ENCODE assay signal across 21 mouse cellular contexts in the genomic region with DNA sequence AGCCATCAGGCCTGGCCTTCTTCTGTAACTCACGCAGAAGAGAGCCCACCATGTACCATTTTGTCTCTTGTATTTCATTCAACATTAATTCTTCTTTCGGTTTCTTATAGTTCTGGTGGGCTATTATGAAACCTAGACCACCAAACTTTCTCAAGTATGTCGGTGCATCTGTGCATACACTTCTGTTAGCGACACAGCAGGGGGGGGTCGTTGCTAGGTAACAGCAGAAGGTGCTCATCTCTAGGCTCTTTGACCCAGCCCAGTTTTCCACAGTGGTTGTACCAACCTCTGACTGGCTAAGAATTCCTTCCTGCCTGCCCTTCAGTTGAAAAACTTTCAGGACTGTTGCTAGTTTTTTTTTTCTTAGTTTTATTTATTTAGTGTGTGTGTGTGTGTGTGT. TPM values are rescaled to one million over a fixed set of nuclear protein-coding genes. Genes with fewer than 3 reads are reported as not detected.
A peak's percentile ranks its signal among the peaks of the same experiment; 100 is the strongest.
DNase-seq lines count a peak whose midpoint lies in the region; ATAC-seq and TF ChIP-seq lines count a peak whose summit lies in the region.
"Had no signal": no experiment of that assay in that cellular context is flagged by ENCODE, and none has a peak within 500 bp of the region (broad histone marks: within the 10 kb centered on the region; RNA-seq: fewer than 3 reads in every experiment).

No protein-coding gene starts in this region.

- no peak overlapping the region for H3K9ac ChIP-seq in hindbrain, postnatal 0 days (replicated peaks; ENCODE audit: low read length)
- H3K9ac ChIP-seq: embryonic facial prominence, embryonic 15.5 days; heart, embryonic 12.5 days; hindbrain, embryonic 14.5 days had no signal

- H3K4me3 ChIP-seq in hindbrain, embryonic 10.5 days = no peak overlapping the region
- no peak overlapping the region for H3K4me3 ChIP-seq in hindbrain, postnatal 0 days (ENCODE audit: low read length)
- peak overlapping the region; percentile 21 for H3K4me3 ChIP-seq in testis, adult 2 months (ENCODE audit: control insufficient read depth, low read depth, low read length)
- H3K4me3 ChIP-seq: embryonic facial prominence, embryonic 15.5 days; erythroblast, embryonic 14.5 days; heart, embryonic 12.5 days had no signal

- no peaks in the 10 kb centered on the region for H3K9me3 ChIP-seq in hindbrain, embryonic 10.5 days
- H3K9me3 ChIP-seq in hindbrain, postnatal 0 days (ENCODE audit: low read length) = no peaks in the 10 kb centered on the region
- H3K9me3 ChIP-seq: embryonic facial prominence, embryonic 15.5 days; heart, embryonic 12.5 days had no signal

- H3K4me2 ChIP-seq in hindbrain, postnatal 0 days (ENCODE audit: low read depth, low read length) = no peak overlapping the region
- H3K4me2 ChIP-seq: embryonic facial prominence, embryonic 15.5 days; heart, embryonic 12.5 days; hindbrain, embryonic 14.5 days had no signal

- peak; percentile 48 for DNase-seq in hindbrain, embryonic 10.5 days (ENCODE audit: low spot score)
- DNase-seq in hindbrain, postnatal 0 days (ENCODE audit: low spot score) = no peak
- no peak for DNase-seq in testis, postnatal 10 days (ENCODE audit: low spot score)
- DNase-seq in ZHBTc4 (ENCODE audit: low read depth, low spot score) = peak; percentile 82
- peak; percentile 36 for DNase-seq in retina, postnatal 1 day
- DNase-seq: adrenal gland, adult 2 months; adrenal gland, postnatal 25 days; cerebellum, adult 2 months; cerebellum, postnatal 14 days; gastrocnemius, postnatal 10 days; heart, postnatal 36 days; kidney, adult 8-10 months had no signal

- H3K27ac ChIP-seq in hindbrain, embryonic 10.5 days = no peak overlapping the region
- H3K27ac ChIP-seq in hindbrain, postnatal 0 days = no peak overlapping the region
- no peak overlapping the region for H3K27ac ChIP-seq in testis, adult 2 months (ENCODE audit: control insufficient read depth, insufficient read depth, low read depth, low read length)
- H3K27ac ChIP-seq: embryonic facial prominence, embryonic 15.5 days; hindbrain, embryonic 14.5 days had no signal

- peaks cover 38% of the 10 kb centered on the region for H3K4me1 ChIP-seq in hindbrain, embryonic 10.5 days (replicated peaks)
- peaks cover 2% of the 10 kb centered on the region; the same call in 1 of the 2 replicates for H3K4me1 ChIP-seq in hindbrain, postnatal 0 days (ENCODE audit: insufficient read depth, low read length)
- peaks cover 27% of the 10 kb centered on the region for H3K4me1 ChIP-seq in testis, adult 2 months (ENCODE audit: control insufficient read depth, insufficient read depth, low read length)

- no peak for ATAC-seq in hindbrain, postnatal 0 days
- ATAC-seq in granulocyte monocyte progenitor cell, adult 5-6 weeks (replicated peaks; ENCODE audit: poor library complexity, severe bottlenecking) = no peak
- no peak for ATAC-seq in inflammation-experienced regulatory T-cells, adult 6 months
- ATAC-seq: forebrain, embryonic 16.5 days; intestine, postnatal 0 days had no signal

- no peaks in the 10 kb centered on the region for H3K27me3 ChIP-seq in hindbrain, embryonic 10.5 days (ENCODE audit: insufficient read depth, poor library complexity, severe bottlenecking)
- H3K27me3 ChIP-seq in hindbrain, postnatal 0 days (ENCODE audit: insufficient read depth, low read length) = no peaks in the 10 kb centered on the region
- no peaks in the 10 kb centered on the region for H3K27me3 ChIP-seq in testis, adult 2 months (ENCODE audit: control insufficient read depth, insufficient read depth, low read length)
- H3K27me3 ChIP-seq: heart, embryonic 12.5 days had no signal

- 39% methylated on average over 5 of the region's 5 CpGs for WGBS in hindbrain, embryonic 10.5 days
- WGBS in hindbrain, postnatal 0 days = 21% methylated on average over 5 of the region's 5 CpGs

- TF ChIP-seq CTCF in hindbrain, postnatal 0 days (IDR thresholded peaks at IDR 0.05; ENCODE audit: low read depth) = no peak
- TF ChIP-seq CTCF in testis, adult 2 months (IDR thresholded peaks at IDR 0.05; ENCODE audit: control insufficient read depth, insufficient read depth, insufficient replicate concordance, low read depth, low read length) = no peak

- no peak for TF ChIP-seq POLR2A in testis, adult 2 months (IDR thresholded peaks at IDR 0.05; ENCODE audit: control insufficient read depth, low read depth, low read length)

- H3K36me3 ChIP-seq in hindbrain, embryonic 10.5 days = no peaks in the 10 kb centered on the region
- H3K36me3 ChIP-seq in hindbrain, postnatal 0 days (ENCODE audit: insufficient read depth, low read length) = no peaks in the 10 kb centered on the region
- no peaks in the 10 kb centered on the region for H3K36me3 ChIP-seq in testis, adult 2 months (ENCODE audit: control insufficient read depth, insufficient read depth, low read length)
- H3K36me3 ChIP-seq: embryonic facial prominence, embryonic 15.5 days; heart, embryonic 12.5 days had no signal

RNA-seq across cellular contexts. Expression of gene Set, which starts 1.2 kb away (rescaled TPM):
- polyA plus RNA-seq in hindbrain, embryonic 10.5 days (2016; fragmentation: Nextera tagmentation; extraction: Ambion mirVana) = 607 and 799 TPM in 2 replicates
- total RNA-seq in hindbrain, postnatal 0 days (2014; rRNA removed) = 149 and 188 TPM in 2 replicates
- 332 and 334 TPM in 2 replicates for polyA plus RNA-seq in hindbrain, postnatal 0 days (2015; fragmentation: Nextera tagmentation; extraction: Ambion mirVana)
- polyA plus RNA-seq in testis, adult 2 months (2012; rRNA removed) = 32.7 and 38.9 TPM in 2 replicates
- total RNA-seq in granulocyte monocyte progenitor cell, adult 5-6 weeks (2014; fragmentation: Nextera tagmentation) = 415 and 437 TPM in 2 replicates
- 2,035 and 2,054 TPM in 2 replicates for total RNA-seq in granulocyte monocyte progenitor cell, adult 5-6 weeks (2017)
- 100 to 1,000 TPM; 374 to 393 (median 380) TPM for polyA plus RNA-seq in inflammation-experienced regulatory T-cells, adult 6 months (2017; shearing (Covaris generic))

RNA-seq across cellular contexts. Expression of gene Wdr34, which starts 9.7 kb away (rescaled TPM):
- polyA plus RNA-seq in hindbrain, embryonic 10.5 days (2016; fragmentation: Nextera tagmentation; extraction: Ambion mirVana) = 27.3 and 36.7 TPM in 2 replicates
- 87.4 and 87.7 TPM in 2 replicates for total RNA-seq in hindbrain, postnatal 0 days (2014; rRNA removed)
- 64.5 and 66.5 TPM in 2 replicates for polyA plus RNA-seq in hindbrain, postnatal 0 days (2015; fragmentation: Nextera tagmentation; extraction: Ambion mirVana)
- polyA plus RNA-seq in testis, adult 2 months (2012; rRNA removed) = 77.0 and 84.3 TPM in 2 replicates
- total RNA-seq in granulocyte monocyte progenitor cell, adult 5-6 weeks (2014; fragmentation: Nextera tagmentation) = 21.9 and 23.1 TPM in 2 replicates
- total RNA-seq in granulocyte monocyte progenitor cell, adult 5-6 weeks (2017) = 11.5 and 14.1 TPM in 2 replicates
- 1 to 10 TPM in 2 of 3 experiments, under 1 TPM in 1; 0.59 to 2.1 (median 1.1) TPM for polyA plus RNA-seq in inflammation-experienced regulatory T-cells, adult 6 months (2017; shearing (Covaris generic))

RNA-seq across cellular contexts. Expression of gene Pkn3, which starts 19.1 kb away (rescaled TPM):
- polyA plus RNA-seq in hindbrain, embryonic 10.5 days (2016; fragmentation: Nextera tagmentation; extraction: Ambion mirVana) = 9.7 TPM in 2 replicates
- 1.2 and 4.5 TPM in 2 replicates for total RNA-seq in hindbrain, postnatal 0 days (2014; rRNA removed)
- polyA plus RNA-seq in hindbrain, postnatal 0 days (2015; fragmentation: Nextera tagmentation; extraction: Ambion mirVana) = 0.99 and 1.0 TPM in 2 replicates
- 5.8 and 6.0 TPM in 2 replicates for polyA plus RNA-seq in testis, adult 2 months (2012; rRNA removed)
- 10.1 and 13.1 TPM in 2 replicates for total RNA-seq in granulocyte monocyte progenitor cell, adult 5-6 weeks (2014; fragmentation: Nextera tagmentation)
- 4.6 and 14.9 TPM in 2 replicates for total RNA-seq in granulocyte monocyte progenitor cell, adult 5-6 weeks (2017)
- polyA plus RNA-seq in inflammation-experienced regulatory T-cells, adult 6 months (2017; shearing (Covaris generic)) = under 1 TPM; 0.59 to 0.91 (median 0.71) TPM

RNA-seq across cellular contexts. Expression of gene Zdhhc12, which starts 35.0 kb away (rescaled TPM):
- polyA plus RNA-seq in hindbrain, embryonic 10.5 days (2016; fragmentation: Nextera tagmentation; extraction: Ambion mirVana) = 37.6 and 41.5 TPM in 2 replicates
- total RNA-seq in hindbrain, postnatal 0 days (2014; rRNA removed) = 25.4 and 35.0 TPM in 2 replicates
- polyA plus RNA-seq in hindbrain, postnatal 0 days (2015; fragmentation: Nextera tagmentation; extraction: Ambion mirVana) = 30.2 and 32.2 TPM in 2 replicates
- polyA plus RNA-seq in testis, adult 2 months (2012; rRNA removed) = 156 and 170 TPM in 2 replicates
- 21.5 and 24.1 TPM in 2 replicates for total RNA-seq in granulocyte monocyte progenitor cell, adult 5-6 weeks (2014; fragmentation: Nextera tagmentation)
- 11.0 and 20.7 TPM in 2 replicates for total RNA-seq in granulocyte monocyte progenitor cell, adult 5-6 weeks (2017)
- 10 to 100 TPM; 30.9 to 38.9 (median 31.7) TPM for polyA plus RNA-seq in inflammation-experienced regulatory T-cells, adult 6 months (2017; shearing (Covaris generic))

Comparison
In these comparisons a context has a peak if more than half of its experiments do, and no peak if none do; other contexts are left out.
1. DNase-seq: peak in hindbrain, embryonic 10.5 days (single experiment), ZHBTc4 (single experiment) and retina, postnatal 1 day (single experiment); none in hindbrain, postnatal 0 days (single experiment) and testis, postnatal 10 days (single experiment).